Mouse (Mus musculus): ENCODE data around the gene Rpl29.

Gene Rpl29

GRCm38 (mm10) chr9:106473081-106473752, 44.0 kb downstream of the Rpl29 start:
- DNase-seq (ENCODE audit: low read depth) = no peak

DNA sequence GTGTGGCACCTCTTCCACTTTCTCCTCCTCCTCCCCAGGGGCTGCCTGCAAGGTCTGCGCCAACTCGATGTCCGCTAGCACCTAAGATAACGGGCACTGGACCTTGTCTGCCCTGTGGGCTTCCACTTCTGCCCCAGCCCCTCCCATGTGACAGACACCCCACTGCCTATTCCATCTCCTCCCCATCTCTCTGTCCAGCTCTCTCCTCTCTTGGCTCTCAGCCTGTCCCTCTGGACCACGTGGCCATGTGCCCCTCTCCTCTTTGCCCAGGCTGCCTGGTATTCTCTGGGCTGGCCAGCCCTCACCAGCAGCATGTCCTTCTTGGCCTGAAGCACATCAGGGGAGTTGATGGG, 44.5 kb downstream of the Rpl29 start:
- no peak for DNase-seq (ENCODE audit: low read depth)

DNA sequence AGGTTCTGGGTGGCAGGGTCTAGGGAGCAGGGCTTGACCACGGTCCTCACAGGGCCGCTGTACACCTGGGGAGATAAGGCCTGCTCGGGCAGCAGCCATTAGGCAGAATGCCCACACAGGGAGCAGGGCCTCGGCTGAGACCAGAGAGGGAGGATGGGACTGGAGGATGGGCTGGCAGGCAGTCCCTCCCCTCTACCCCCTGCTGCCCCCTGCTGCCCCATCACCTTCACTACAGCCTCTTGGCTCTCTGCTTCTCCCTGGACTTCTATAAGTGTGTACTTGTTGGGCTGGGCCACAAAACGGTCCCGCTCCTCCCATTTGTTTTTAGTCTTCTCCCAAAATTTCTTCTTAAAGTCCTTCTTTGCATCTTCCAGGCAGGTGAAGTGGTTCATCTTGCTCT, 45.2 kb downstream of the Rpl29 start:
- DNase-seq (ENCODE audit: low read depth) = peak; percentile 80

DNA sequence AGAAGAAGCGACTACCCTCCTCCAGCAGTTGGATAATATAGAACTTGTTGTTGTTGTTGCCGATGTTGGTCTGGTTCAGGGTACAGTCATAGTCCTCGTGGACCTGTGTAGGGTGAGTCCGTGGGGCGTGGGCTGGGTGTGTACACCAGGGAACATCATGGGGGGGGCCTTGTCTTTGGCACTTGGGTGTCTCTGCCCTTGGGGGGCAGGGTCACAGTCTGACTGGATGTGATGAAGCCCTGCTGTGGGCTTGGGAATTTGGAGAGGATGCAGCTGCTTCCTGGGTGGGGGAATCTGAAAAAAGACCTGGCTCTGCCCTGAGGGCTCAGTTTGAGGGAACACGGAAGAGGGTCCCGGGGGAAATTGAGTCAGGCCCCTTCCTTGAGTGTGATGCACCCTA, 45.8 kb downstream of the Rpl29 start:
- DNase-seq (ENCODE audit: low read depth) = peak; percentile 31

GRCm38 (mm10) chr9:106475663-106476001, 46.4 kb downstream of the Rpl29 start, which contains the start of gene Rrp9:
Rrp9 (plus strand) TSS chr9:106475963.
- no peak for DNase-seq (ENCODE audit: low read depth)

- DNase-seq (ENCODE audit: low read depth) = peak; percentile 84
Observed at GRCm38 (mm10) chr9:106476002-106476923, 47.0 kb downstream of the Rpl29 start.

DNA sequence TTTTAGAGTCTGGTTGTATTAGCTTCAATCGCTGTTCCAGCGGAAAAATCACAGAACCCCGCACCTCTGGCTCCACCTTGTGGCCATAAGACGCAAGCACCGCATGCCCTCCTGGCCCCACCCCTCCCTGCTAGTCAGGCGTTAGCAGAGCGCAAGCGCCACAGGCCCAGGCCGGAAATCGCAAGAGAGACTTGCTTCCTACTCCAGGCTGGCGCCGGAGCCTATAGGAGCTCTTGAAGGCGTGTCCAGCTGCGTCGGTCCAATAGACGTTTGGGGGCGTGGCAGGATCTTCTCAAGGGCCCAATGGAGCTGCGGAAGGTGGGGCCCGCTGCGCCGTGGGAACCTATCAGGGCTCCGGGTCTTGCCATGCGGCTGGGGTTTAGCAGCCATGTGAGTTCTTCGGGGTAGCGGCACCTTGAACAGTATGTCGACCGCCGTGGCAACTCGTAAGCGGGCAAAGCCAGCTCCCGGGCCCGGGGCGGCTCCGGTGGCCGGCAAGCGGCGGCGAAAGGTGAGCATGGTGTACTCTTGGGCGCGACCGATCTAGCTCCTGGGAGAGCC, 47.8 kb downstream of the Rpl29 start, which contains the start of gene Parp3:
Gene Parp3, minus strand, starts transcription at position 26 of the 561 bp plus-strand sequence.
- peak; percentile 100 for DNase-seq (ENCODE audit: low read depth)

DNA sequence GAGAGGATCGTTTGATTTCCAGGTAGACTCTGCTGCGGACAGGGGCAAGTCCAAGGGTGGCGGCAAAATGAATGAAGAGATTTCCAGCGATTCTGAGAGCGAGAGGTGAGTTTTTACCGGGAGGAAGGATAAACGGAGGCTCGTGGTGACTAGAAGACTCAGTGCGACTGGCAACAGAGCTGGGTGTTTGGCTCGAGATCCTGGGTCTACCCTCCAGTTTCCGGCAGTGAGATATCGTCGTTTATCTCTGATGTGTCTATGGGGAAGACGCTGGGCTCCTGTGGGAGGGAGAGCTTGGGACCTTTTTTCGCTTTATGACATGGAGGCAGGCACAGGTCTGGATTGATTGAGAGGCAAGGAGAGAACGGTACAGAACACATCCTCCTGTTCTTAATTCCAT, 48.4 kb downstream of the Rpl29 start:
- DNase-seq (ENCODE audit: low read depth) = peak; percentile 54

GRCm38 (mm10) chr9:106478101-106478500, 48.8 kb downstream of the Rpl29 start:
- no peak for DNase-seq (ENCODE audit: low read depth)

- no peak for DNase-seq (ENCODE audit: low read depth)
Observed at GRCm38 (mm10) chr9:106480541-106480940, 51.3 kb downstream of the Rpl29 start.

DNA sequence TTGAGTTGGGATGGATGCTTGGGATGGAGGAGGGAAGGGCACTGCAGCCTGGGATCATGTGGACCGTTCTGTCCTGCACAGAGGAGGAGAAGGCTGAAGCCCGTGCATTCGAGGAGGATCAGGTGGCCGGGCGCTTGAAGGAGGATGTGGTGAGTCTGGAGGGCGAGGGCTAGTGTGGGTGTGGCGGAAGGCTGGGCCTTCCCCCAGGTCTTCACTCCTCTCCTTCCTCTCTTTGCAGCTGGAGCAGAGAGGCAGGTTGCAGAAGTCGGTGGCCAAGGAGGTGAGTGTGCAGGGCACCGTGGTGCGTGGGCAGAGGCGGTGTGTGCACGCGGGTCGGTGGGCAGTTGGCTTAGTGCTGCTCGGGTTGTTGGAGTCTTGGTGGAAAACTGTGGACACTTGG, 51.8 kb downstream of the Rpl29 start:
- peak; percentile 28 for DNase-seq (ENCODE audit: low read depth)
